11 mouse cellular contexts compared by ENCODE assay signal in genomic region chr11:69895291-69895690, GRCm38 (mm10). TPM values are rescaled to one million over a fixed set of nuclear protein-coding genes. Genes with fewer than 3 reads are reported as not detected.
DNase-seq lines count a peak whose midpoint lies in the region; ATAC-seq lines count a peak whose summit lies in the region.
"Had no signal": no experiment of that assay in that cellular context is flagged by ENCODE, and none has a peak within 500 bp of the region (broad histone marks: within the 10 kb centered on the region; RNA-seq: fewer than 3 reads in every experiment).

Acap1 (minus strand) TSS chr11:69895539.

- H3K9ac ChIP-seq in midbrain, embryonic 11.5 days (ENCODE audit: low read length): no peak within 1 kb of the TSS
- H3K9ac ChIP-seq: embryonic facial prominence, embryonic 12.5 days; limb, embryonic 13.5 days had no signal

- H3K9me3 ChIP-seq in midbrain, embryonic 11.5 days (ENCODE audit: control insufficient read depth, low read length): no peaks in the 10 kb centered on the region
- H3K9me3 ChIP-seq: embryonic facial prominence, embryonic 12.5 days; limb, embryonic 13.5 days had no signal

- H3K27ac ChIP-seq in midbrain, embryonic 11.5 days (ENCODE audit: low read depth, low read length): no peak within 1 kb of the TSS
- H3K27ac ChIP-seq: embryonic facial prominence, embryonic 12.5 days; limb, embryonic 13.5 days had no signal

- no peak within 1 kb of the TSS for H3K4me3 ChIP-seq in midbrain, embryonic 11.5 days (ENCODE audit: low read depth, low read length)
- H3K4me3 ChIP-seq: embryonic facial prominence, embryonic 12.5 days; limb, embryonic 13.5 days had no signal

- H3K4me1 ChIP-seq in midbrain, embryonic 11.5 days (ENCODE audit: control insufficient read depth, insufficient read depth, low read length): peaks cover 9% of the 10 kb centered on the region

- ATAC-seq in hematopoietic stem cell, adult 5-6 weeks (replicated peaks in 1 of 2; ENCODE audit: insufficient read depth in 1 of 2, low FRiP score in 2 of 2, low TSS enrichment in 1 of 2, low read depth in 1 of 2, poor library complexity in 2 of 2, severe bottlenecking in 2 of 2): peak; percentile 29 to 44; a peak in 1 of 4 replicates
- ATAC-seq in monocyte, adult 5-6 weeks (replicated peaks; ENCODE audit: insufficient number of reproducible peaks, low FRiP score, low TSS enrichment, poor library complexity, severe bottlenecking): no peak
- ATAC-seq in midbrain, embryonic 11.5 days (ENCODE audit: low FRiP score): no peak

- 73% methylated on average over 4 of the region's 4 CpGs for WGBS in midbrain, embryonic 11.5 days

- peak; percentile 87 for DNase-seq in 416B (ENCODE audit: low read depth)
- peak; percentile 63 to 65 for DNase-seq in B cell, adult 2 months
- no peak for DNase-seq in retina, postnatal 1 day
- no peak for DNase-seq in midbrain, embryonic 11.5 days (ENCODE audit: low spot score, missing footprints)
- no peak for DNase-seq in ovary, postnatal 14 days (ENCODE audit: low spot score)
- DNase-seq: right cerebral cortex, postnatal 14 days had no signal

- no peaks in the 10 kb centered on the region for H3K27me3 ChIP-seq in midbrain, embryonic 11.5 days (ENCODE audit: control insufficient read depth, insufficient read depth, low read length)
- H3K27me3 ChIP-seq: limb, embryonic 13.5 days had no signal

- H3K4me2 ChIP-seq in midbrain, embryonic 11.5 days: no peak within 1 kb of the TSS
- H3K4me2 ChIP-seq: embryonic facial prominence, embryonic 12.5 days; limb, embryonic 13.5 days had no signal

- no peaks in the 10 kb centered on the region for H3K36me3 ChIP-seq in midbrain, embryonic 11.5 days (ENCODE audit: control insufficient read depth, insufficient read depth, low read length)
- H3K36me3 ChIP-seq: limb, embryonic 13.5 days had no signal

RNA-seq across cellular contexts. Expression of gene Acap1, which starts in this region (rescaled TPM):
- total RNA-seq in hematopoietic stem cell, adult 5-6 weeks (2017): 136 and 171 TPM in 2 replicates
- total RNA-seq in monocyte, adult 5-6 weeks (2017): 83.6 to 201 TPM (median 84.0 TPM) in 3 replicates
- polyA plus RNA-seq in midbrain, embryonic 11.5 days (2014; fragmentation: Nextera tagmentation; extraction: Ambion mirVana): 0.36 and 0.59 TPM in 2 replicates
- total RNA-seq: midbrain, postnatal 0 days had no signal

Comparison
In these comparisons a context has a peak if more than half of its experiments do, and no peak if none do; other contexts are left out.
1. DNase-seq: peak in 416B (single experiment) and B cell, adult 2 months (2 of 2); none in retina, postnatal 1 day (single experiment), midbrain, embryonic 11.5 days (single experiment) and ovary, postnatal 14 days (single experiment).
2. ATAC-seq: peak in hematopoietic stem cell, adult 5-6 weeks (2 of 2); none in monocyte, adult 5-6 weeks (single experiment) and midbrain, embryonic 11.5 days (single experiment).